Mouse (Mus musculus) adrenal gland, adult 18-20 months (tissue): ENCODE data around the gene Bcap31. TPM values are rescaled to one million over a fixed set of nuclear protein-coding genes. Genes with fewer than 3 reads are reported as not detected.
"Not testable (repeated sequence)": the region's sequence is repeated elsewhere in the genome, so short reads cannot be mapped to it uniquely, and the experiment has no call there.

Experiments
- DNase-seq, 2 experiments: peaks; one replicate each; pipeline ENCODE4 v3.0.0; 2021 to 2022; ENCODE audit warnings: low spot score in 2 of 2
- long read RNA-seq, 2 experiments: library from polyadenylated mRNA; stranded (forward); transcript quantifications; one replicate each; pipeline ENCODE4 v2.0.0; 2021
- total RNA-seq, 2 experiments: library from RNA; stranded (reverse); gene quantifications; 1 replicate in 1 of 2; 2 replicates in 1 of 2; pipeline ENCODE4 v1.2.3; 2021

The Bcap31 gene
- total RNA-seq = 100 to 1,000 TPM; 289 to 309 TPM
- long read RNA-seq, experiment 1, transcript Bcap31-201 (8 exons, 1,219 nt) = major isoform, 112 of 120 reads
- long read RNA-seq, experiment 1, partial matches to known transcripts = 2 of 120 reads
- long read RNA-seq, experiment 1, other reads (novel, unspliced or antisense) = 6 of 120 reads
- long read RNA-seq, experiment 2, transcript Bcap31-201 (8 exons, 1,219 nt) = major isoform, 203 of 230 reads
- long read RNA-seq, experiment 2, partial matches to known transcripts = 15 of 230 reads
- long read RNA-seq, experiment 2, other reads (novel, unspliced or antisense) = 12 of 230 reads

- peak; percentile 85 for DNase-seq
Observed at GRCm38 (mm10) chrX:73716109-73716661, at the start of gene Bcap31, which contains the start of gene Abcd1. Bcap31 (minus strand) TSS chrX:73716175. Abcd1 (plus strand) TSS chrX:73716597.

GRCm38 (mm10) chrX:73765311-73765710, 49.3 kb upstream of the Bcap31 start:
- DNase-seq = peak; percentile 39 to 48

- DNase-seq = no peak
Observed at GRCm38 (mm10) chrX:73758611-73759290, 42.8 kb upstream of the Bcap31 start.

- DNase-seq = no peak
Observed at GRCm38 (mm10) chrX:73756334-73757140, 40.6 kb upstream of the Bcap31 start, which contains the start of gene Plxnb3. Plxnb3 (plus strand) TSS chrX:73757090.

- no peak for DNase-seq
Observed at GRCm38 (mm10) chrX:73748977-73749376, 33.0 kb upstream of the Bcap31 start.

GRCm38 (mm10) chrX:73744774-73745481, 29.0 kb upstream of the Bcap31 start:
- DNase-seq = no peak

- not testable (repeated sequence) for DNase-seq
Observed at GRCm38 (mm10) chrX:73739841-73740240, 23.9 kb upstream of the Bcap31 start.

GRCm38 (mm10) chrX:73739151-73739550, 23.2 kb upstream of the Bcap31 start:
- no peak for DNase-seq

- no peak for DNase-seq
Observed at GRCm38 (mm10) chrX:73738155-73738554, 22.2 kb upstream of the Bcap31 start.

GRCm38 (mm10) chrX:73730908-73731307, 14.9 kb upstream of the Bcap31 start:
- no peak for DNase-seq

- peak; percentile 52 to 59 for DNase-seq
Observed at GRCm38 (mm10) chrX:73718686-73719362, 2.8 kb upstream of the Bcap31 start.

- peak; percentile 20 to 34 for DNase-seq
Observed at GRCm38 (mm10) chrX:73718271-73718670, 2.3 kb upstream of the Bcap31 start.

GRCm38 (mm10) chrX:73717667-73718066, 1.7 kb upstream of the Bcap31 start:
- DNase-seq = peak in 1 of 2 experiments; percentile 27

- DNase-seq = peak; percentile 14 to 26
Observed at GRCm38 (mm10) chrX:73716709-73717545, 952 bp upstream of the Bcap31 start.

GRCm38 (mm10) chrX:73715476-73716108, 383 bp downstream of the Bcap31 start:
- DNase-seq = no peak

- no peak for DNase-seq
Observed at GRCm38 (mm10) chrX:73700472-73700871, 15.5 kb downstream of the Bcap31 start.

- peak; percentile 37 to 45 for DNase-seq
Observed at GRCm38 (mm10) chrX:73690917-73691629, 24.9 kb downstream of the Bcap31 start.

GRCm38 (mm10) chrX:73685629-73686028, 30.3 kb downstream of the Bcap31 start:
- peak in 1 of 2 experiments; percentile 50 for DNase-seq
